Comparison of ENCODE assay signal across 8 mouse cellular contexts in the genomic region with DNA sequence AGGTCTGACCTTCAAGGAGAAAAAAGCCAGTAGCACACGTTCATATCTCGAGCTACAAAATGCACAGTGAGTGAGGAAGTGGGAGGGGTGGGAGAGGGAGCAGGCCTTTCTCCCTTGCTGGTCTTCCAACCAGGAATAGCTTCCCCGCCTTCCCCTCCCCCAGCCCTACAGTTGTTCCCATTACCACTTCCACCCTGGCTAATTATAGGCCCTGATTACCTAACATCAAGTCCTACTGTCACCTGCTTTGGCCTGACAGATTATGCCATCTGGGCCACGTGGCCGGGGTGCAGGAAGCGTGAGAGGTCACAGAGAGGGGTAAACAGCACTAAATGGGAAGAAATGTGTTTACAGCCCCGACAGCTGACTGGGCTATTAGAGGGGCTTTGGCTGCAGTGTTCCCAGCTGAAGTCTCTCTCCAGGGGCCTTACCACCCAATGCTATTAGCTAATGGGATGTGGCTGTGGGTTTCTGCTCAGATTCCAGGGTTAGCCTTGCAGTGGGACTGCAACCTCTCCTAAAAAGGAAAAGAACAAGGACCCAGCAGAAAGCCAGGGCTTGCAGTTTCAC.
A peak's percentile ranks its signal among the peaks of the same experiment; 100 is the strongest.
DNase-seq lines count a peak whose midpoint lies in the region; ATAC-seq and TF ChIP-seq lines count a peak whose summit lies in the region.

No protein-coding gene starts in this region.

- DNase-seq in heart, adult 9 months (ENCODE audit: low spot score in 2 of 2), result peak; percentile 59 to 74
- DNase-seq in kidney, adult 9 months, result peak; percentile 67
- peak; percentile 19 to 34 for DNase-seq in lung, postnatal 4 days
- no peak for DNase-seq in stomach, postnatal 0 days (ENCODE audit: low spot score)
- DNase-seq in urinary bladder, postnatal 10 days (ENCODE audit: low spot score), result no peak
- no peak for DNase-seq in natural killer cell, adult 2 months (ENCODE audit: low spot score in 2 of 2)

- H3K4me1 ChIP-seq in bone marrow, adult 2 months (ENCODE audit: control insufficient read depth, insufficient read depth, low read length), result no peaks in the 10 kb centered on the region; the same call in 1 of the 2 replicates
- H3K4me1 ChIP-seq in stomach, postnatal 0 days (replicated peaks; ENCODE audit: control insufficient read depth, insufficient read depth), result no peaks in the 10 kb centered on the region; the same call in 1 of the 2 replicates

- H3K9me3 ChIP-seq in stomach, postnatal 0 days (ENCODE audit: control insufficient read depth, low read length), result no peaks in the 10 kb centered on the region

- 4% methylated on average over 7 of the region's 7 CpGs for WGBS in bone marrow, adult 2 months
- 21% methylated on average over 7 of the region's 7 CpGs for WGBS in stomach, postnatal 0 days

- H3K4me2 ChIP-seq in stomach, postnatal 0 days (replicated peaks; ENCODE audit: low read depth), result no peak overlapping the region

- TF ChIP-seq POLR2A in bone marrow, adult 2 months (IDR thresholded peaks at IDR 0.05; ENCODE audit: borderline replicate concordance, control insufficient read depth, low read depth, low read length), result no peak

- ATAC-seq in common myeloid progenitor, adult 5-6 weeks (replicated peaks; ENCODE audit: low read depth, poor library complexity, severe bottlenecking), result peak; percentile 66
- peak; percentile 54; the same call in 1 of the 2 replicates for ATAC-seq in stomach, postnatal 0 days (ENCODE audit: low FRiP score, low TSS enrichment)

- no peak overlapping the region for H3K9ac ChIP-seq in stomach, postnatal 0 days (ENCODE audit: low read length)

- H3K4me3 ChIP-seq in bone marrow, adult 2 months (replicated peaks; ENCODE audit: control insufficient read depth, low read depth, low read length), result no peak overlapping the region
- H3K4me3 ChIP-seq in stomach, postnatal 0 days (ENCODE audit: low read depth, low read length), result no peak overlapping the region

- H3K27me3 ChIP-seq in stomach, postnatal 0 days (ENCODE audit: control insufficient read depth, insufficient read depth, low read length), result no peaks in the 10 kb centered on the region

- H3K27ac ChIP-seq in bone marrow, adult 2 months (ENCODE audit: control insufficient read depth, insufficient read depth, low read depth, low read length, poor library complexity), result peak overlapping the region; percentile 28; the same call in 1 of the 2 replicates
- peak overlapping the region; percentile 36; the same call in 1 of the 2 replicates for H3K27ac ChIP-seq in stomach, postnatal 0 days (replicated peaks)

- TF ChIP-seq CTCF in bone marrow, adult 2 months (IDR thresholded peaks at IDR 0.05; ENCODE audit: control insufficient read depth, insufficient read depth, low read length), result no peak
- no peak for TF ChIP-seq CTCF in stomach, postnatal 0 days (IDR thresholded peaks at IDR 0.05; ENCODE audit: low read depth)

- no peaks in the 10 kb centered on the region for H3K36me3 ChIP-seq in stomach, postnatal 0 days (ENCODE audit: control insufficient read depth, insufficient read depth, low read length)

- TF ChIP-seq EP300 in stomach, postnatal 0 days (optimal IDR thresholded peaks at IDR 0.05), result no peak

Comparison
In these comparisons a context has a peak if more than half of its experiments do, and no peak if none do; other contexts are left out.
1. DNase-seq: peak in heart, adult 9 months (2 of 2), kidney, adult 9 months (single experiment) and lung, postnatal 4 days (2 of 2); none in stomach, postnatal 0 days (single experiment), urinary bladder, postnatal 10 days (single experiment) and natural killer cell, adult 2 months (0 of 2).